Mouse (Mus musculus) myocyte (in vitro differentiated cells): Measurements from ENCODE around the gene Dynlt1a.
"Not testable (repeated sequence)": the region's sequence is repeated elsewhere in the genome, so short reads cannot be mapped to it uniquely, and the experiment has no call there.

ENCODE experiments used
- POLR2A ChIP-seq: IDR thresholded peaks from one replicate; pipeline ENCODE4 v1.6.1; 2011; ENCODE audit warnings: low read depth, mild to moderate bottlenecking, control low read depth, moderate library complexity; ENCODE audit not compliant: insufficient read length
- POLR2AphosphoS2 ChIP-seq: IDR thresholded peaks from one replicate; pipeline ENCODE4 v1.6.1; 2011; ENCODE audit warnings: low read depth, control low read depth; ENCODE audit not compliant: insufficient read length

- TF ChIP-seq POLR2AphosphoS2, POLR2A: not testable (repeated sequence)
These were observed 5.6 kb downstream of the Dynlt1a start for GRCm38 (mm10) chr17:6311716-6312115.
